Mouse (Mus musculus) spleen, postnatal 4 days (tissue): Measurements from ENCODE around the gene Ptgds.

Source experiments
- DNase-seq, 2 experiments: peaks; one replicate each; pipeline ENCODE4 v3.0.0; 2022; ENCODE audit warnings: low spot score in 2 of 2

Ptgds gene

GRCm38 (mm10) chr2:25480541-25480940, 10.7 kb upstream of the Ptgds start:
- no peak for DNase-seq

GRCm38 (mm10) chr2:25479551-25480311, 9.9 kb upstream of the Ptgds start:
- DNase-seq = no peak

GRCm38 (mm10) chr2:25477967-25478675, 8.3 kb upstream of the Ptgds start:
- no peak for DNase-seq

GRCm38 (mm10) chr2:25477541-25477940, 7.7 kb upstream of the Ptgds start:
- DNase-seq = no peak

- DNase-seq = no peak
Observed at GRCm38 (mm10) chr2:25472550-25472949, 2.7 kb upstream of the Ptgds start.

GRCm38 (mm10) chr2:25468962-25469915, 607 bp downstream of the Ptgds start:
- DNase-seq = no peak

GRCm38 (mm10) chr2:25467606-25468303, 2.1 kb downstream of the Ptgds start:
- no peak for DNase-seq

GRCm38 (mm10) chr2:25465816-25466635, 3.8 kb downstream of the Ptgds start:
- peak; percentile 58 to 75 for DNase-seq

- no peak for DNase-seq
Observed at GRCm38 (mm10) chr2:25465256-25465655, 4.6 kb downstream of the Ptgds start.

- DNase-seq = no peak
Observed at GRCm38 (mm10) chr2:25463630-25464029, 6.2 kb downstream of the Ptgds start.

- no peak for DNase-seq
Observed at GRCm38 (mm10) chr2:25461407-25461806, 8.4 kb downstream of the Ptgds start.

GRCm38 (mm10) chr2:25460551-25461309, 9.1 kb downstream of the Ptgds start, which contains the start of gene Paxx:
Paxx (minus strand) TSS chr2:25461094.
- DNase-seq = peak; percentile 90 to 92

- DNase-seq = peak in 1 of 2 experiments; percentile 32
Observed at GRCm38 (mm10) chr2:25460135-25460534, 9.7 kb downstream of the Ptgds start.

GRCm38 (mm10) chr2:25458911-25459310, 10.9 kb downstream of the Ptgds start:
- no peak for DNase-seq

- DNase-seq = no peak
Observed at GRCm38 (mm10) chr2:25457022-25457896, 12.6 kb downstream of the Ptgds start.

- no peak for DNase-seq
Observed at GRCm38 (mm10) chr2:25456205-25456953, 13.5 kb downstream of the Ptgds start, which contains the start of gene Clic3. Clic3 (plus strand) TSS chr2:25456838.

- DNase-seq = no peak
Observed at GRCm38 (mm10) chr2:25452951-25453350, 16.9 kb downstream of the Ptgds start.
